Mouse (Mus musculus) forebrain, embryonic 13.5 days (tissue): ENCODE measurements around the gene Rad17. TPM values are rescaled to one million over a fixed set of nuclear protein-coding genes. Genes with fewer than 3 reads are reported as not detected.

ENCODE experiments used
- ATAC-seq: fragments of 200-750 bp; cut with Nextera tagmentation; 2 replicates; pipeline ENCODE4 v1.8.0; 2017
- H3K27ac ChIP-seq: fragments of 300-500 bp; sonication (generic); 2 replicates; pipeline ENCODE4 v1.5.1; 2015; ENCODE audit warnings: inconsistent platforms, mild to moderate bottlenecking, moderate library complexity
- H3K27me3 ChIP-seq: fragments of 300-500 bp; sonication (generic); 2 replicates; pipeline ENCODE4 v1.6.1; 2015; ENCODE audit warnings: mild to moderate bottlenecking, inconsistent platforms
- H3K36me3 ChIP-seq: fragments of 300-500 bp; sonication (generic); 2 replicates; pipeline ENCODE4 v1.6.1; 2015; ENCODE audit warnings: mild to moderate bottlenecking, inconsistent platforms; ENCODE audit not compliant: poor library complexity, severe bottlenecking
- H3K4me1 ChIP-seq: fragments of 300-500 bp; sonication (generic); 2 replicates; pipeline ENCODE4 v1.6.1; 2015; ENCODE audit warnings: inconsistent platforms
- H3K4me2 ChIP-seq: fragments of 300-500 bp; sonication (generic); 2 replicates; pipeline ENCODE4 v1.6.1; 2015; ENCODE audit warnings: inconsistent platforms, mild to moderate bottlenecking, moderate library complexity
- H3K4me3 ChIP-seq: fragments of 300-500 bp; sonication (generic); 2 replicates; pipeline ENCODE4 v1.5.1; 2015; ENCODE audit warnings: mild to moderate bottlenecking, inconsistent platforms
- H3K9ac ChIP-seq: fragments of 300-500 bp; sonication (generic); 2 replicates; pipeline ENCODE4 v1.6.1; 2015; ENCODE audit warnings: mild to moderate bottlenecking, inconsistent platforms
- H3K9me3 ChIP-seq: fragments of 300-500 bp; sonication (generic); replicated peaks from 2 replicates; pipeline ENCODE4 v1.6.1; 2016; ENCODE audit warnings: inconsistent platforms
- WGBS: fragments of 180-500 bp; shearing (Covaris S2); methylation state at CpG from one replicate; pipeline ENCODE4 v1.1.7; 2015; 5-methylcytosine and 5-hydroxymethylcytosine counted together
- polyA plus RNA-seq: library from polyadenylated mRNA; unstranded; fragments of >200 nt; fragmentation: Nextera tagmentation; extraction: Ambion mirVana; gene quantifications from 2 replicates; pipeline ENCODE4 v1.2.1, GENCODE M21; 2015

Rad17 gene
- polyA plus RNA-seq, 1 experiment from 2014 or later: 24.4 TPM

DNA sequence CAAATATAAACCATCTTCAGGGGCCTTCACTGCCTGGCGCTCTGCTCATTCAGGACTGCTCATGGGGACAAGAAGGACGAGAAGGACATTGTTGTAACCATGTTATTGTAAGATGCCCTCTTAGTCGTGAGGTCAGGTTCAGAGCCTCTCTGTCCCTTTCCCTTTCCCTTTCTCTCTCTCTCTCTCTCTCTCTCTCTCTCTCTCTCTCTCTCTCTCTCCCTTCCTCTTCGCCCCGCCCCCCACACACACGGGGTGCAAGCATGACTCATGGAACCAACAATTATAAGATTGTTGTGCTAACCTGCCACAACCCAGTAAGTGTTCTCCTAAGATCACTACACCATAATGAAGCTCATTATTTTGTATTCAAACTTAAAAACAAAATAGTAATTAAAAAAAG is 68.7 kb downstream of the Rad17 start:
- no peaks in the 10 kb centered on the region for H3K9me3 ChIP-seq
- no peaks in the 10 kb centered on the region for H3K36me3 ChIP-seq
- no peaks in the 10 kb centered on the region for H3K27me3 ChIP-seq
- no peak for ATAC-seq
- no peak overlapping the region for H3K9ac ChIP-seq
- peaks cover 6% of the 10 kb centered on the region; the same call in 1 of the 2 replicates for H3K4me1 ChIP-seq
- 65% methylated on average over 6 of the region's 6 CpGs for WGBS
- no peak overlapping the region for H3K4me2 ChIP-seq
- H3K4me3 ChIP-seq: no peak overlapping the region
- H3K27ac ChIP-seq: no peak overlapping the region

DNA sequence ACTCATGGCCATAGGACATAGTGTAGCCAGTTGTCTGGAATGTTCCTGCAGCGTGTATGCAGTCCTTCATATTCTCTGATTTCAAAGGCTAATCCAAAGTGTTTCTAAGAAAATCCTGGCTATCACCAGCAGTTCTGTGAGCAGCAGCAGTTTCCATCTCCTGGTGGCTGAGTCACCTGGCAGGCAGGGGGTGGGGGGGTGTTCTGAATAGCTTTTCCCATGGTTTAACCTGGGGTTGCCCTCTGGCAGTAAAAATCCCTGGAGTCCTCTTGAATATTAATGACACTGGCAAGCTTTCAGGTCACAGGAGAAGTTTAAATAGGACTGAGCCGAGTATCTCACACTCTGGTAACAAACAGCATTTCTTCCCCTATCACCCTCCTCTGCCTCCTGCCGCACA is 69.2 kb downstream of the Rad17 start:
- H3K4me2 ChIP-seq: no peak overlapping the region
- H3K9me3 ChIP-seq: no peaks in the 10 kb centered on the region
- no peak for ATAC-seq
- peaks cover 6% of the 10 kb centered on the region; the same call in 1 of the 2 replicates for H3K4me1 ChIP-seq
- H3K27ac ChIP-seq: no peak overlapping the region
- H3K9ac ChIP-seq: no peak overlapping the region
- no peaks in the 10 kb centered on the region for H3K27me3 ChIP-seq
- no peaks in the 10 kb centered on the region for H3K36me3 ChIP-seq
- no peak overlapping the region for H3K4me3 ChIP-seq
- WGBS: 41% methylated on average over 3 of the region's 3 CpGs

DNA sequence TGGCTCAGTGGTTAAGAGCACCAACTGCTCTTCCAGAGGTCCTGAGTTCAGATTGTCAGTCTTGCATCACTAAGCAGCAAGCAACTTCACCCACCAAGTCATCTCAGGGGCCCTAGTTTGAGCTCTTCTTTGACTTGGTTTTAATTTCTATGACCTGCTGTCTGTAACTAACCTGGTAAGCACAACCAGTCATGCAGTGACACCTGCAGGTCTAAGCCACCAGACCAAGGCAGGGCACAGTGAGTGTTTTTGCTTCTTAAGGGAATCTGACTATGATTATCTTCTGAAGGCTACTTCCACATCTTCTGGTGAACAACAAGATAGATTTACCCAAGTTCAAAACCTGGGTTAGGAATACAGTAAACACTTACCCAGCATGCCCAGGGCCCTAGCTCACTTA is 70.9 kb downstream of the Rad17 start:
- no peak overlapping the region for H3K4me3 ChIP-seq
- peaks cover 6% of the 10 kb centered on the region; the same call in 1 of the 2 replicates for H3K4me1 ChIP-seq
- H3K36me3 ChIP-seq: no peaks in the 10 kb centered on the region
- no peak overlapping the region for H3K4me2 ChIP-seq
- H3K27ac ChIP-seq: no peak overlapping the region
- no peaks in the 10 kb centered on the region for H3K9me3 ChIP-seq
- H3K27me3 ChIP-seq: no peaks in the 10 kb centered on the region
- ATAC-seq: no peak
- H3K9ac ChIP-seq: no peak overlapping the region

DNA sequence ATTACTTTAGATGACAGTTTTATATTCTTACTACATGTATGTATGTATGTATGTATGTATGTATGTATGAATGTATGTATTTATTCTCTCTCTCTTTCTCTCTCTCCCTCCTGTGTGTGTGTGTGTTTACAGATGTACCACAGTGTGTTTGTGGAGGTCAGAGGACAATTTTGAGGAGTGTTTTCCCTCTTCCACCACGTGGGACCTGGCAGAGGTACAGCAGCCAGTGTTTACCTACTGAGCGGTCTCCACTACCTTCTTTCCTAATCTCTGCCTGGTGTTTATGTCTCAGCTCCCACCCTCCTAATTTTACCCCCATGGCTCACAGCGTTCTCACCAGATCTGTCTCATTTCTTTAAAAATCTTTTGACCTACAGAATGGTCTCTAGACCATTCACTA is 71.6 kb downstream of the Rad17 start:
- H3K4me1 ChIP-seq: peaks cover 6% of the 10 kb centered on the region; the same call in 1 of the 2 replicates
- ATAC-seq: no peak
- no peaks in the 10 kb centered on the region for H3K9me3 ChIP-seq
- no peaks in the 10 kb centered on the region for H3K36me3 ChIP-seq
- no peaks in the 10 kb centered on the region for H3K27me3 ChIP-seq
- WGBS: 65% methylated on average over 3 of the region's 3 CpGs
- H3K4me3 ChIP-seq: no peak overlapping the region
- H3K9ac ChIP-seq: no peak overlapping the region
- no peak overlapping the region for H3K4me2 ChIP-seq
- H3K27ac ChIP-seq: no peak overlapping the region

DNA sequence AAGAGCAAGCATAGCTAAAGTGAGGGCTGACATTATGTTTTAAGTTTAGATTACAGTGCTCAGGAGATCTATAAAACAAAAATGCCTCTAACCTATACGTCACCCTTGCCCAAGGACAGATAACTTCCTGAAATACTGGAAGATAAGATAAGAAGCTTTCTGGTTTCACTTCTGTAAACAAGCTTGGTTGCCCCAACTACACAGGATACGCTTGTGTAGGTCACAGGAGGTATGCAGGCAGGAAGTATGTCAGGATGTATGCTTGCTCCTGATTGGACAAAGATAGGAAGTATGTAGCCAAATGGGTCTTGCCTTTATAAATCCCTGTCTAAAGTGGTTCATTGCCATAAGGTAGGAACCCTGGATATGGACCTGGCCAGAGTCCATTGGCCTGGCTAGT is 74.9 kb downstream of the Rad17 start:
- Histone ChIP-seq H3K4me1 (no peaks in the 10 kb centered on the region), H3K9ac (no peak overlapping the region), H3K27ac (no peak overlapping the region), H3K27me3 (no peaks in the 10 kb centered on the region), H3K4me2 (no peak overlapping the region), H3K4me3 (no peak overlapping the region), H3K36me3 (no peaks in the 10 kb centered on the region), H3K9me3 (no peaks in the 10 kb centered on the region)
- WGBS: 86% methylated on average over 2 of the region's 2 CpGs
- no peak for ATAC-seq

DNA sequence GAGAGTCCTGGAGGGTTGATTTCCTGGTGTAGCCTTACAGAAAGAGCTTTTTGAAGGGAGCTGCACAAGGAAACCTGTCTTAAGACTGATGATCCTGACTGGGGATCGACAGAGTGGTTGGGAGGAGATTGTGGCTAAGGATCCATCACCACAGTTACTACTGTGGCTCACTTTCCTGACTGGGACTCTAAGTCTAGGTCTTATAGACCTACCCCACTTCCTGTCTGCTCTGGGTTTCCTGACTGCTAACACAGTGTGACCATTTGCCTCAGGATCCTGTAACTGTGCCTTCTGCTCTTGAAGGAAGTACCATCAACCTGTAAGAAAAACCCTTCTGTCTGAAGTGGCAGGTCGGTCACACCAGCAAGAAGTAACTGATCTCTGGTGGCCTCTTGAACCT is 80.1 kb downstream of the Rad17 start:
- no peak overlapping the region for H3K27ac ChIP-seq
- 81% methylated on average over 2 of the region's 2 CpGs for WGBS
- no peaks in the 10 kb centered on the region for H3K9me3 ChIP-seq
- no peaks in the 10 kb centered on the region for H3K4me1 ChIP-seq
- no peak for ATAC-seq
- no peak overlapping the region for H3K9ac ChIP-seq
- H3K4me3 ChIP-seq: no peak overlapping the region
- H3K36me3 ChIP-seq: no peaks in the 10 kb centered on the region
- no peak overlapping the region for H3K4me2 ChIP-seq
- H3K27me3 ChIP-seq: no peaks in the 10 kb centered on the region

DNA sequence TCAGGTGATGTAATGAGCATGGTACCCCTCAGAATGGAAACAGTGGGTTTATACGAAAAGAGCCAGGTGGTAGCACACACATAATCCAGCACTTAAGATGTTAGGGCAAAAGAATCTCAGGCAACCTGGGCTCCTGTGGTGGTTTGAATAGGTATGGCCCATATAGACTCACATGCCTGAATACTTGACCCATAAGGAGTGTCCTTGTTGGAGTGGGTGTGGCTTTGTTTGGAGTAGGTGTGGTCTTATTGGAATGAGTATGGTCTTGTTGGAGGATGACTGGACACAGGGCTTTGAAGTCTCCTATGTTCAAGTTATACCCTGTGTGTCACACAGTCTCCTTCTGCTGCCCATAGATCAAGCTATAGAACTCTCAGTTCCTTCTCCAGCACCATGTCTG is 82.5 kb downstream of the Rad17 start:
- H3K4me2 ChIP-seq: no peak overlapping the region
- no peaks in the 10 kb centered on the region for H3K9me3 ChIP-seq
- H3K36me3 ChIP-seq: no peaks in the 10 kb centered on the region
- no peak overlapping the region for H3K4me3 ChIP-seq
- H3K27ac ChIP-seq: no peak overlapping the region
- no peaks in the 10 kb centered on the region for H3K27me3 ChIP-seq
- H3K9ac ChIP-seq: no peak overlapping the region
- no peaks in the 10 kb centered on the region for H3K4me1 ChIP-seq
- WGBS: 100% methylated on average over 1 of the region's 1 CpGs
- no peak for ATAC-seq

Other genes starting within 250 kb of the Rad17 start
- not detected in 2 replicates for gene Naip1, start 198.2 kb downstream of the Rad17 start, polyA plus RNA-seq
- 72.1 and 77.1 TPM in 2 replicates for gene Gtf2h2, start 158.5 kb downstream of the Rad17 start, polyA plus RNA-seq
- gene Ocln, start 98.3 kb downstream of the Rad17 start, polyA plus RNA-seq: 2.8 and 3.5 TPM in 2 replicates
- 1.1 TPM in 2 replicates for gene Marveld2, start 34.1 kb downstream of the Rad17 start, polyA plus RNA-seq
- 368 and 379 TPM in 2 replicates for gene Ak6, start 72 bp downstream of the Rad17 start, polyA plus RNA-seq
- gene Taf9, start 528 bp upstream of the Rad17 start, polyA plus RNA-seq: 19.2 and 24.7 TPM in 2 replicates
- gene Ccdc125, start 18.7 kb upstream of the Rad17 start, polyA plus RNA-seq: 1.9 and 2.3 TPM in 2 replicates
- 59.0 and 62.8 TPM in 2 replicates for gene Cdk7, start 79.9 kb upstream of the Rad17 start, polyA plus RNA-seq
- 128 and 142 TPM in 2 replicates for gene Mrps36, start 93.6 kb upstream of the Rad17 start, polyA plus RNA-seq
- gene Cenph, start 124.8 kb upstream of the Rad17 start, polyA plus RNA-seq: 33.8 and 34.6 TPM in 2 replicates
- 273 and 294 TPM in 2 replicates for gene Ccnb1, start 135.5 kb upstream of the Rad17 start, polyA plus RNA-seq
- 32.3 and 34.0 TPM in 2 replicates for gene Slc30a5, start 182.4 kb upstream of the Rad17 start, polyA plus RNA-seq